Mouse (Mus musculus) hindbrain, postnatal 0 days (tissue): ENCODE results near the gene Snrpd3. TPM values are rescaled to one million over a fixed set of nuclear protein-coding genes. Genes with fewer than 3 reads are reported as not detected.
"Not testable (repeated sequence)": the region's sequence is repeated elsewhere in the genome, so short reads cannot be mapped to it uniquely, and the experiment has no call there.

ENCODE experiments used
- ATAC-seq: fragments of 200-750 bp; cut with Nextera tagmentation; 2 replicates; pipeline ENCODE4 v1.8.0; 2017; ENCODE audit warnings: mild to moderate bottlenecking, moderate TSS enrichment, moderate library complexity
- DNase-seq: peaks from one replicate; pipeline ENCODE4 v3.0.0-alpha.2; 2015; ENCODE audit warnings: low spot score
- H3K27ac ChIP-seq: fragments of 300-500 bp; sonication (generic); 2 replicates; pipeline ENCODE4 v1.5.1; 2014; ENCODE audit warnings: mild to moderate bottlenecking
- H3K27me3 ChIP-seq: fragments of 300-500 bp; sonication (generic); 2 replicates; pipeline ENCODE4 v1.6.1; 2014; ENCODE audit warnings: low read length, mixed read lengths; ENCODE audit not compliant: insufficient read depth
- H3K36me3 ChIP-seq: fragments of 300-500 bp; sonication (generic); 2 replicates; pipeline ENCODE4 v1.6.1; 2014; ENCODE audit warnings: low read length, mixed read lengths; ENCODE audit not compliant: insufficient read depth
- H3K4me1 ChIP-seq: fragments of 300-500 bp; sonication (generic); 2 replicates; pipeline ENCODE4 v1.6.1; 2014; ENCODE audit warnings: antibody characterized with exemption, low read length, mixed read lengths; ENCODE audit not compliant: insufficient read depth
- H3K4me2 ChIP-seq: fragments of 300-500 bp; sonication (generic); 2 replicates; pipeline ENCODE4 v1.6.1; 2014; ENCODE audit warnings: low read depth, mild to moderate bottlenecking, low read length, moderate library complexity, mixed read lengths
- H3K4me3 ChIP-seq: fragments of 300-500 bp; sonication (generic); 2 replicates; pipeline ENCODE4 v1.5.1; 2014; ENCODE audit warnings: low read length
- H3K9ac ChIP-seq: fragments of 300-500 bp; sonication (generic); replicated peaks from 2 replicates; pipeline ENCODE4 v1.6.1; 2014; ENCODE audit warnings: mild to moderate bottlenecking, low read length, moderate library complexity, mixed read lengths
- H3K9me3 ChIP-seq: fragments of 300-500 bp; sonication (generic); 2 replicates; pipeline ENCODE4 v1.6.1; 2016; ENCODE audit warnings: low read length, mixed read lengths
- CTCF ChIP-seq: IDR thresholded peaks from 2 replicates; pipeline ENCODE4 v1.5.1; 2016; ENCODE audit warnings: antibody characterized with exemption, control low read depth, low read depth
- WGBS: fragments of 180-500 bp; shearing (Covaris S2); extraction: QIAGEN DNeasy Blood & Tissue Kit; methylation state at CpG from one replicate; pipeline ENCODE4 v1.1.7; 2014; 5-methylcytosine and 5-hydroxymethylcytosine counted together
- polyA plus RNA-seq: library from polyadenylated mRNA; unstranded; fragments of >200 nt; fragmentation: Nextera tagmentation; extraction: Ambion mirVana; gene quantifications from 2 replicates; pipeline ENCODE4 v1.2.1, GENCODE M21; 2015
- total RNA-seq: library from RNA; depleted of rRNA; stranded (reverse); fragments of >200 nt; gene quantifications from 2 replicates; pipeline ENCODE4 v1.2.3, GENCODE M21; 2014

Snrpd3 gene
- total and polyA plus RNA-seq, 2 experiments from 2014 or later, result 16.4 to 133 TPM

DNA sequence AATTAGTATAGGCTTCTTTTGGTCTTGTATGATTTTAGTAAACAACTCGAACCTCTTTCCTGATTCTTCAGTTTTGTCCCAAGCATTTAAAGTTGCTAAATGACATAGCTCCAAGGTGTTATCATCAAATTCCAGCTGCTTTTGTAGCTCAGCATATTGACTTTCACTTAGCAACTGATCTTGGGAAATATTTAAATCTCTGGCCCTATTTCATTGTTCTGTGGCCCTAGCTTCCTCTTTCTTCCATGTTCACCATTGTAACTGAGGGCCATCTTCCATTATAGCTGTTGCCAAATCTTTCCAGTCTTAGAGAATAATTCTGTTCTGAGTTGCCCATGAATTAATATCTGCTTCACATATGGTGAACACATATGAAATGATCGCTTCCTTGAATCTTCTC lies 26.6 kb upstream of the Snrpd3 start:
- no peak for TF ChIP-seq CTCF
- H3K4me2 ChIP-seq, result no peak overlapping the region
- ATAC-seq (no peak), DNase-seq (no peak)
- no peaks in the 10 kb centered on the region for H3K4me1 ChIP-seq
- H3K36me3 ChIP-seq, result no peaks in the 10 kb centered on the region
- H3K9ac ChIP-seq, result no peak overlapping the region
- WGBS, result 87% methylated on average over 2 of the region's 2 CpGs
- no peak overlapping the region for H3K4me3 ChIP-seq
- H3K9me3 ChIP-seq, result no peaks in the 10 kb centered on the region
- H3K27me3 ChIP-seq, result no peaks in the 10 kb centered on the region
- H3K27ac ChIP-seq, result no peak overlapping the region

DNA sequence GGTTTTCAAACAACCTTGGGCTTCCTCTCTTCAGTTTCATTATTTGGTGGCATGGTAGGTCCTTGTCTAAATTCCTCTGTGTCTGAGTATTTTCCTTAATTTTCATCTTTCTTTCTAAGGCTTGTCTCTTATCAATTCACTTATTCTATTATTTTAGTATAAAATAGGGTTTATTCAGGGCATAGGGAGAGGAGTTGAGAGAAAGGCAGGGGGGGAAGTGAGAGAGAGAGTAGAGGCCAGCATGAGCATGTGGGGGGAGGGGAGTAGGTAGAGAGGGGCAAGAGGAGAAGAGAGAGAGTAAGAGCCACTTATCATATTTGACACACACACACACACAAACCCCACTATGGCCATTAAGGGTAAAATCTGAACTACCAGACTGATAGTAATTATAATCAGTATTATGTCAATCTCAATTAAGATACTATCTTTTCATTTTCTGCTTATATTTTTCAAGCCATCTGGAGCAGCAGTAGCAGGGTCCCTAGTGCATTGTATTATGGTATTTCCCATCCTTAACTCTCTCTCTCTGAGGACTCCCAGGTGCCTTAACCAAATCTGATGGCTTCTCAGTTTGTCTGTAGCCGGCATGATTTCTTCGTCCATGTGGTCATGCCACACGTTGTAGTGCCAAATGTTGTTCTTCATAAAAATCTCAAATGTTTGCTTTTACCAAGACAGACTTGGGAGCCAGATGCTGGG lies 26.0 kb upstream of the Snrpd3 start:
- Histone ChIP-seq H3K4me3 (no peak overlapping the region), H3K36me3 (no peaks in the 10 kb centered on the region), H3K27ac (no peak overlapping the region), H3K27me3 (no peaks in the 10 kb centered on the region), H3K9me3 (no peaks in the 10 kb centered on the region), H3K4me1 (no peaks in the 10 kb centered on the region), H3K9ac (no peak overlapping the region), H3K4me2 (no peak overlapping the region)
- TF ChIP-seq CTCF, result no peak
- DNase-seq (no peak), ATAC-seq (no peak)
- WGBS, result 72% methylated on average over 3 of the region's 3 CpGs

DNA sequence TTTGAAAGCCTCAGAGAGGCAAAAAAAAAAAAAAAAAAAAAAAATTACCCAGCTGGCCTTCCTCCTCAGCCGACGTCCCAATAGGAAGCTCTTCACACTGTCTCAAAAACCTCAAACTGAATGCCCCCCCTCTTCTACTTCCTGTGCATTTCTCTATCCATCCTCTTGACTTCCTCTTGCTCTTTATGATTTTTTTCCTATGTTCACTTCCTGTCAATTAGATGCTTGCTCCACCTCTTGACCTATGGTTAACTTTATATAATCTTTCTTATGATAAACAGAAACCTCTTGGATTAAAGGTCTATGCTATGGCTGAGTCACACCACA lies 25.5 kb upstream of the Snrpd3 start:
- Histone ChIP-seq H3K9ac (no peak overlapping the region), H3K36me3 (no peaks in the 10 kb centered on the region), H3K27ac (no peak overlapping the region), H3K4me1 (no peaks in the 10 kb centered on the region), H3K4me2 (no peak overlapping the region), H3K4me3 (no peak overlapping the region), H3K27me3 (no peaks in the 10 kb centered on the region), H3K9me3 (no peaks in the 10 kb centered on the region)
- TF ChIP-seq CTCF, result no peak
- 66% methylated on average over 2 of the region's 2 CpGs for WGBS
- DNase-seq (no peak), ATAC-seq (no peak)

DNA sequence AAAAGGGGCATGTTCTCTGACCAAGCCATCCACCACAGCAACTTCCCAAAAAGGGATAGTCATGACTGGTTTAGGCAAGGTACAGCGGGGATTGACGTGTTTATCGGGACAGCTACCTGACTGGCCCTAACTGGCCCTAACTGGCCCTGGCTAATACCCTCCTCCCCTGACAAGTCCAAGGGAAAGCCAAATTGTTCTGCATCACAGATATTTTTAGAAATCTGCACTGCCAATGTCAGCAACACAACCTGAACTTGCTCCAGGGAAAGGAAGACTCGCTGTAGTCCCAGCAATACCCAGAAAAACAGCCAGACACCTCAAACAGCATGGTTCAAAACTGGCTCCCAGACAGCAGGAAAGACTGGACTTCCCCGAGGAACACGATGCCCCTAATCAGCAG lies 22.0 kb upstream of the Snrpd3 start:
- Histone ChIP-seq H3K36me3 (no peaks in the 10 kb centered on the region), H3K27me3 (no peaks in the 10 kb centered on the region), H3K4me1 (no peaks in the 10 kb centered on the region), H3K27ac (no peak overlapping the region), H3K9ac (no peak overlapping the region), H3K9me3 (no peaks in the 10 kb centered on the region), H3K4me3 (no peak overlapping the region), H3K4me2 (no peak overlapping the region)
- TF ChIP-seq CTCF, result no peak
- DNase-seq (no peak), ATAC-seq (no peak)
- WGBS, result 74% methylated on average over 6 of the region's 6 CpGs

DNA sequence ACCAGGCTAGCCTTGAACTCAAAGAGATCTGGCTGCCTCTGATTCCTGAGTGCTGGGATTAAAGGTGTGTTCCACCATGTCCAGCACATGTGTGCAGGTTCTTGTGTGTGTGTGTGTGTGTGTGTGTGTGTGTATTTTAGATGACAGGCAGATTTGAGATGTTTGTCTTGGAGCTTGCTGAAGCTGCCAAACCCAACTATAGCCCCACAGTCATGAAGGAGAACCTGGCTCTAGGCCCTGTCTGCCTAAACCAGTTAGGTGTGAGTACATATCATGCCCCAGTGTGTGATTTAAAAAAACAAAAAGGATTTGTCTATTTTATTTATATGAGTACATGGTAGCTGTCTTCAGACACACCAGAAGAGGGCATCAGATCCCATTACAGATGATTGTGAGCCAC lies 21.4 kb upstream of the Snrpd3 start:
- H3K4me1 ChIP-seq, result no peaks in the 10 kb centered on the region
- no peak overlapping the region for H3K4me2 ChIP-seq
- no peak for ATAC-seq
- H3K27me3 ChIP-seq, result no peaks in the 10 kb centered on the region
- no peak for DNase-seq
- H3K9ac ChIP-seq, result no peak overlapping the region
- no peak overlapping the region for H3K27ac ChIP-seq
- TF ChIP-seq CTCF, result no peak
- no peaks in the 10 kb centered on the region for H3K9me3 ChIP-seq
- H3K4me3 ChIP-seq, result no peak overlapping the region
- no peaks in the 10 kb centered on the region for H3K36me3 ChIP-seq

DNA sequence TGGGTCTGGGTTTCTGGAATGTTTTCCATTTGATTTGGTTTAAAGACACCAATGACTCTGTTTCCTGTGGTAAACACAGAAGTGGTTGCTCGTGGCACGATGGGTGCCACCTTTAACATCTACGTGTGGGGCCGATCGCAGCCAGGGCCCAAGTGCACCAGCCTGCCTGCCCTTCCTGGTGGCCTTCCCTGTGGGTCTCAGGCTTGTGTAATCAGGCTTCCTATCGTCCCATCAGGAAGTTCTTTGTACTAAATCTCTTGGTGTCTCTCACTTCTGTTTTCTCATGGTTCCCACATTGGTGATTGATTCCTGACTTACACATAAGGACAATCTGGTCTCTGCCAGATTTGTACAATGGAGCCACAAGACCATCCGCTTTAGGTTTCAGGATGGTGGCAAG lies 18.1 kb upstream of the Snrpd3 start:
- H3K9ac ChIP-seq, H3K27me3 ChIP-seq, H3K4me2 ChIP-seq, H3K4me1 ChIP-seq, H3K4me3 ChIP-seq, H3K36me3 ChIP-seq, ATAC-seq, H3K9me3 ChIP-seq, DNase-seq, H3K27ac ChIP-seq: not testable (repeated sequence)
- 89% methylated on average over 7 of the region's 7 CpGs for WGBS

DNA sequence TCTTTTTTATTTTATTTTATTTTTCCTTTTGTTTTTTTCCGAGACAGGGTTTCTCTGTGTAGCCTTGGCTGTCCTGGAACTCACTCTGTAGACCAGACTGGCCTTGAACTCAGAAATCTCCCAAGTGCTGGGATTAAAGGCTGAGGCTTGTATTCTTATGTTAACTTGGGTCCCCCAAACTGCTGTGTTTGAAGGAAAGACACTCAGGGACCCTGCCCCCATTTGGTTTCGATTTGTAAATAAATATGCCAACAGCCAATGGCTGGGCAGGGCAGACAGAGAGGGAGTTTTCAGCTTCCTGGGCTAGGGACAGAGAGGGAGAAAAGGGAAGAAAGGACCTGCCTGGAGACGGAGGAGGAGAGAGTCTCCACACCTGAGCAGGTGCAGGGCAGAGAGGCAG lies 17.6 kb upstream of the Snrpd3 start:
- Histone ChIP-seq H3K9ac (no peak overlapping the region), H3K9me3 (no peaks in the 10 kb centered on the region), H3K4me2 (no peak overlapping the region), H3K36me3 (no peaks in the 10 kb centered on the region), H3K27me3 (no peaks in the 10 kb centered on the region), H3K4me1 (no peaks in the 10 kb centered on the region), H3K4me3 (no peak overlapping the region), H3K27ac (no peak overlapping the region)
- ATAC-seq (no peak), DNase-seq (no peak)
- WGBS, result 48% methylated on average over 3 of the region's 3 CpGs
- no peak for TF ChIP-seq CTCF
